Mouse (Mus musculus) stomach, postnatal 0 days (tissue): ENCODE data around the gene Ugt1a8.
"Not testable (repeated sequence)": the region's sequence is repeated elsewhere in the genome, so short reads cannot be mapped to it uniquely, and the experiment has no call there.

Experiments
- CTCF ChIP-seq: IDR thresholded peaks from 2 replicates; pipeline ENCODE4 v1.5.1; 2016; ENCODE audit warnings: antibody characterized with exemption, low read depth, mild to moderate bottlenecking, moderate library complexity
- EP300 ChIP-seq: optimal IDR thresholded peaks from 2 replicates; pipeline ENCODE3; 2016; ENCODE audit warnings: antibody characterized with exemption

GRCm38 (mm10) chr1:88125827-88126360 is 38.3 kb downstream of the Ugt1a8 start:
- TF ChIP-seq CTCF = peak; percentile 65
- TF ChIP-seq EP300 = not testable (repeated sequence)
